Mouse (Mus musculus) ES-Bruce4 (cell line): ENCODE measurements around the gene Phf21b. TPM values are rescaled to one million over a fixed set of nuclear protein-coding genes. Genes with fewer than 3 reads are reported as not detected.

ENCODE experiments used
- H3K27ac ChIP-seq: 2 replicates; pipeline ENCODE4 v1.5.1; 2012; ENCODE audit warnings: low read length, inconsistent platforms; ENCODE audit not compliant: insufficient read depth
- H3K27me3 ChIP-seq: 2 replicates; pipeline ENCODE4 v1.6.1; 2012; ENCODE audit warnings: mild to moderate bottlenecking, low read length, inconsistent platforms; ENCODE audit not compliant: control insufficient read depth, poor library complexity, insufficient read depth, severe bottlenecking
- H3K36me3 ChIP-seq: 2 replicates; pipeline ENCODE4 v1.6.1; 2012; ENCODE audit warnings: inconsistent platforms, mild to moderate bottlenecking, low read length, moderate library complexity; ENCODE audit not compliant: control insufficient read depth, poor library complexity, insufficient read depth, severe bottlenecking
- H3K4me1 ChIP-seq: one replicate; pipeline ENCODE4 v1.8.1; 2011; ENCODE audit warnings: low read length; ENCODE audit not compliant: control insufficient read depth, insufficient read depth
- H3K4me3 ChIP-seq: 2 replicates; pipeline ENCODE4 v1.5.1; 2011; ENCODE audit warnings: low read depth, mild to moderate bottlenecking, low read length
- H3K9ac ChIP-seq: 2 replicates; pipeline ENCODE4 v1.6.1; 2012; ENCODE audit warnings: low read depth, mild to moderate bottlenecking, inconsistent platforms; ENCODE audit not compliant: poor library complexity, severe bottlenecking
- H3K9me3 ChIP-seq: replicated peaks from 2 replicates; pipeline ENCODE4 v1.6.1; 2012; ENCODE audit warnings: mild to moderate bottlenecking, low read length, inconsistent platforms; ENCODE audit not compliant: control insufficient read depth, poor library complexity, insufficient read depth, severe bottlenecking
- CTCF ChIP-seq: IDR thresholded peaks from one replicate; pipeline ENCODE4 v1.8.1; 2011; ENCODE audit warnings: low read depth, low read length
- EP300 ChIP-seq: IDR thresholded peaks from 2 replicates; pipeline ENCODE4 v1.6.1; 2011; ENCODE audit warnings: low read depth, low read length; ENCODE audit not compliant: insufficient read depth
- POLR2A ChIP-seq: IDR thresholded peaks from one replicate; pipeline ENCODE4 v1.8.1; 2011; ENCODE audit warnings: low read length; ENCODE audit not compliant: insufficient read depth
- polyA plus RNA-seq: library from polyadenylated mRNA; stranded (reverse); fragments of >200 nt; gene quantifications from 2 replicates; pipeline ENCODE4 v1.2.4, GENCODE M21; 2011; ENCODE audit warnings: low read depth; ENCODE audit not compliant: missing spikeins, insufficient read depth, insufficient read length

Phf21b gene
- polyA plus RNA-seq, 1 experiment: 4.2 TPM

- TF ChIP-seq CTCF: no peak
- peak; percentile 17 for TF ChIP-seq POLR2A
- H3K9me3 ChIP-seq: no peaks in the 10 kb centered on the region
- no peaks in the 10 kb centered on the region for H3K4me1 ChIP-seq
- H3K9ac ChIP-seq: no peak overlapping the region
- no peaks in the 10 kb centered on the region for H3K27me3 ChIP-seq
- no peaks in the 10 kb centered on the region for H3K36me3 ChIP-seq
- H3K27ac ChIP-seq: no peak overlapping the region
- peak overlapping the region; percentile 40 for H3K4me3 ChIP-seq
Observed at GRCm38 (mm10) chr15:84766621-84767020, 89.2 kb downstream of the Phf21b start.

DNA sequence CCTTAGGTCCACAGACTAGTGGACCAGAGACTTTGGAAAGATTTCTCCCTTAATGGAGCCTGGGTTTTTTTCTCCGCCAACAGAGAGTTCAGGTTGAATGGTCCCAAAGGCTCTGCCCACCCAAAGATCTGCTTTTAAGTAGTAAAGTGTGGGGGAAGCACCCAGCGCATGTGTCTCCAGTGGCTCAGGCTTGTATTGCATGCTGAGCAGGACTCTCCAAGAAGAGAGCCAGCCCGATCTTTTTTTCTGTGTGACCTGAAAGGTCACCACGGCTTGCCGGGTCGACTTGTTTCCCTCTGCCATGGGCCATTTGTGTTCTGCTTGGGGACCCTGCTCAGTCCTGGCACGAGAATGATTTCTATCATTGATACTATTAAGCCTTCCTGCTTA is 92.4 kb downstream of the Phf21b start:
- Histone ChIP-seq H3K27me3 (no peaks in the 10 kb centered on the region), H3K9me3 (no peaks in the 10 kb centered on the region), H3K27ac (no peak overlapping the region), H3K4me1 (no peaks in the 10 kb centered on the region), H3K4me3 (no peak overlapping the region), H3K9ac (no peak overlapping the region), H3K36me3 (no peaks in the 10 kb centered on the region)
- TF ChIP-seq CTCF (no peak), EP300 (no peak), POLR2A (no peak)

DNA sequence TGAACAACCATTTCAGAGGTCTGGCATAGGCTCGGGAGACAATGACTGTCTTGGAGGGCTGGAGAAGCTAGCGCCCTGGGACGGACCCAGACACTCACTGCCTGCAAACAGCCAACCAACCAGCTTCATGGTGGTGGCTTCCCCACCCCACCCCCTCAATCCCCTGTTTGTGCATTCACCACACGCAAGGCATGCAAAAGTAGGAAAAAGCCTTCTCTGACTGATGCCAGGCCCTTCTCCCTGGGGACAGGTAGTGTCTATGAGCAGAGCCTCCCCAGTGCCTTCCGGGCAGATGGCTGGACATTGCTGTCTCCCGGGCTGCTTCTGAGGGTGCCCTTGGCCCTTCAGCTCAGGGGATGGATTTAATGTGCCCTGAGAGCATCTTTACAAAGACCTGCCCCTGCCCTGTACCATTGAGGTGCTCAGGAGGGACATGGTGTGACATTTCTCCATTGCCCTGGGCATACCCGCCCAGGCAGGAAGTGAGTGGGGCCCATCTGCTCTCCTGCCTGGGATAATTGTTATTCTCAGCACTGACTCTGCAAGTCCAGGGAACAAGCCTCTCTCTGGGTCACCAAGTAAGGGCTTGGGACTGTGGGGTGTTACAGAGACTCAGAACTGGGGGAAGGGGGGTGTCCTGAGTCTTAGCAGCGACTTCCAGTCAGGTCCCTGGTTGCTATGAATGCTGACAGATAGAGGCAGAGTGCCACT is 93.0 kb downstream of the Phf21b start:
- H3K27me3 ChIP-seq: no peaks in the 10 kb centered on the region
- TF ChIP-seq POLR2A (no peak), CTCF (no peak), EP300 (no peak)
- no peak overlapping the region for H3K4me3 ChIP-seq
- no peaks in the 10 kb centered on the region for H3K36me3 ChIP-seq
- H3K9ac ChIP-seq: no peak overlapping the region
- H3K9me3 ChIP-seq: no peaks in the 10 kb centered on the region
- H3K4me1 ChIP-seq: no peaks in the 10 kb centered on the region
- no peak overlapping the region for H3K27ac ChIP-seq

- H3K4me1 ChIP-seq: no peaks in the 10 kb centered on the region
- no peaks in the 10 kb centered on the region for H3K27me3 ChIP-seq
- no peak overlapping the region for H3K4me3 ChIP-seq
- no peak overlapping the region for H3K27ac ChIP-seq
- no peaks in the 10 kb centered on the region for H3K36me3 ChIP-seq
- TF ChIP-seq CTCF: peak; percentile 98
- no peak for TF ChIP-seq POLR2A
- TF ChIP-seq EP300: no peak
- H3K9ac ChIP-seq: no peak overlapping the region
- H3K9me3 ChIP-seq: no peaks in the 10 kb centered on the region
Observed at GRCm38 (mm10) chr15:84758493-84758892, 97.4 kb downstream of the Phf21b start.

DNA sequence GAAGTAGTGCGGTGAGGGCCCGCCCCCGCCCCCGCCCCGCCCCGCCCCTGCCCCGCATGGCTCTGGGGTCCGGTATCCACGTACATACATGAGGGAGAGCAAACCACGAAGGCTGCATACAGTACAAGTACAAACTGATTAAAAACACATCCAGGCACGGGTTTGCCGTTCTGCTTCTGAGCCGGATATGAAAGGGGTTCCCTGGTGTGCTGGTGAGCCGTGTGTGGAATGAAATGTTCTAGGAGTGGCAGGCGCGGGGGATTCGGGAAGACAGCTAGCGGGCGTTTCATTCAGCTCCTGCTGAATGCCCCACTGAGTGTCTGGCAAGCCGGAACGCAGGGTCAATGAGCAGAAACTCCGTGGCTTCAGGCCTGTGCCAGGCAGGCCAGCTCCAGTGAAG is 99.4 kb downstream of the Phf21b start:
- TF ChIP-seq POLR2A (no peak), EP300 (no peak), CTCF (no peak)
- Histone ChIP-seq H3K27ac (no peak overlapping the region), H3K9ac (no peak overlapping the region), H3K4me1 (no peaks in the 10 kb centered on the region), H3K36me3 (no peaks in the 10 kb centered on the region), H3K4me3 (peak overlapping the region; percentile 61), H3K9me3 (no peaks in the 10 kb centered on the region), H3K27me3 (no peaks in the 10 kb centered on the region)

DNA sequence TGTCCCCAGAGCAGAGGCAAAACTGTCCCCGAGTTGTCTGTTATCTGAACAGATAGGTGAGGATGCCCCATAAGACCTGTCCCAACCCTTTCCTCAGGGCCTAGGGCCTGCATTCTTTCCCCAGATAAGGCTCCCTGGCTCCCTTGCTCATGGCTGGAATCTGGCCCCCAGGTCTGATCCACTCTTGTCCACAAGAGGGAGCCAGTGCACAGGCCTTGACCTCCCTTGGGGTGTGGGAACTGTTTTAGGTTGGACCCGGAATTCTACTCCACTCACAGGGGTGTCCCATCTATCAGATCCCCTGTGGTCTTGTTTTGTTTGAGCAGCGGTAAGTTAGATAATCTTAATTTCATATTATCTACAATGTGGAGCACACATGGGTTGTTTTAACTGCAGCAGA is 100.9 kb downstream of the Phf21b start:
- TF ChIP-seq POLR2A (no peak), CTCF (peak; percentile 97)
- H3K4me3 ChIP-seq: no peak overlapping the region
- no peaks in the 10 kb centered on the region for H3K9me3 ChIP-seq
- no peaks in the 10 kb centered on the region for H3K36me3 ChIP-seq
- H3K9ac ChIP-seq: no peak overlapping the region
- H3K4me1 ChIP-seq: no peaks in the 10 kb centered on the region
- no peaks in the 10 kb centered on the region for H3K27me3 ChIP-seq
- H3K27ac ChIP-seq: no peak overlapping the region

DNA sequence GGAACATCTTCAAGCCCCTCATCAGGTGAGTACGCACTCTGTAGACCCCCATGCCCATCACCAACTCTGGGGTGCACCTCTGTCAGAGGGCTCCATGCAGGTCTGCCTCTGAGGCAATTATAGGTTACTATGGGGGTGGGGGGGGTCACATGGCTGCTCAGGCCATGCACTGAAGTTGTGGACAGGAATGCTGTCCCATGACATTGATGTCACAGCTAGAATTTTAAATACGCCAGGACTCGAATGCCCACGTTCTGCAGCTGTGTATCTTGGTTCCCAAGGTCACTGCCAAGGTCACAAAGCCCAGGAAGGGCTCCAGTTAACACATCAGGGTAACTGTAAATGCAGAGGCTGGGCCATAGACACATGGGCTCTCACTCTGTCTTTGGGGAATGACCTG is 110.0 kb downstream of the Phf21b start:
- Histone ChIP-seq H3K36me3 (no peaks in the 10 kb centered on the region), H3K27ac (no peak overlapping the region), H3K9ac (no peak overlapping the region), H3K4me1 (peaks cover 8% of the 10 kb centered on the region), H3K9me3 (no peaks in the 10 kb centered on the region), H3K4me3 (no peak overlapping the region), H3K27me3 (no peaks in the 10 kb centered on the region)
- TF ChIP-seq POLR2A: no peak
- TF ChIP-seq EP300: no peak
- no peak for TF ChIP-seq CTCF
